Mouse (Mus musculus) lung, postnatal 0 days (tissue): ENCODE data around the gene Patz1.

Experiments
- CTCF ChIP-seq: IDR thresholded peaks from 2 replicates; pipeline ENCODE4 v1.5.1; 2016; ENCODE audit warnings: antibody characterized with exemption, mild to moderate bottlenecking
- EP300 ChIP-seq: IDR thresholded peaks from 2 replicates; pipeline ENCODE4 v1.6.1; 2016; ENCODE audit warnings: antibody characterized with exemption, mild to moderate bottlenecking, control low read depth

- peak; percentile 90 for TF ChIP-seq CTCF
- no peak for TF ChIP-seq EP300
Measured at GRCm38 (mm10) chr11:3347091-3347834, 58.6 kb downstream of the Patz1 start.
